Mouse (Mus musculus) forebrain, embryonic 12.5 days (tissue): ENCODE results near the gene Dnajb7. TPM values are rescaled to one million over a fixed set of nuclear protein-coding genes. Genes with fewer than 3 reads are reported as not detected.
A peak's percentile ranks its signal among the peaks of the same experiment; 100 is the strongest.
"Not testable (repeated sequence)": the region's sequence is repeated elsewhere in the genome, so short reads cannot be mapped to it uniquely, and the experiment has no call there.

ENCODE experiments used
- ATAC-seq: fragments of 200-750 bp; cut with Nextera tagmentation; 2 replicates; pipeline ENCODE4 v1.8.0; 2017; ENCODE audit warnings: moderate TSS enrichment; ENCODE audit not compliant: low FRiP score
- H3K27ac ChIP-seq: fragments of 300-500 bp; sonication (generic); 2 replicates; pipeline ENCODE4 v1.5.1; 2016; ENCODE audit warnings: mild to moderate bottlenecking
- H3K27me3 ChIP-seq: fragments of 300-500 bp; sonication (generic); 2 replicates; pipeline ENCODE4 v1.6.1; 2016; ENCODE audit warnings: mild to moderate bottlenecking
- H3K36me3 ChIP-seq: fragments of 300-500 bp; sonication (generic); replicated peaks from 2 replicates; pipeline ENCODE4 v1.6.1; 2016; ENCODE audit warnings: mild to moderate bottlenecking
- H3K4me1 ChIP-seq: fragments of 300-500 bp; sonication (generic); 2 replicates; pipeline ENCODE4 v1.6.1; 2016
- H3K4me2 ChIP-seq: fragments of 300-500 bp; sonication (generic); 2 replicates; pipeline ENCODE4 v1.6.1; 2016; ENCODE audit warnings: mild to moderate bottlenecking, moderate library complexity
- H3K4me3 ChIP-seq: fragments of 300-500 bp; sonication (generic); replicated peaks from 2 replicates; pipeline ENCODE4 v1.5.1; 2016; ENCODE audit warnings: mild to moderate bottlenecking
- H3K9ac ChIP-seq: fragments of 300-500 bp; sonication (generic); 2 replicates; pipeline ENCODE4 v1.6.1; 2016; ENCODE audit warnings: mild to moderate bottlenecking
- H3K9me3 ChIP-seq: fragments of 300-500 bp; sonication (generic); 2 replicates; pipeline ENCODE4 v1.6.1; 2016
- WGBS: fragments of 180-500 bp; shearing (Covaris S2); methylation state at CpG from one replicate; pipeline ENCODE4 v1.1.7; 2016; 5-methylcytosine and 5-hydroxymethylcytosine counted together
- polyA plus RNA-seq: library from polyadenylated mRNA; unstranded; fragments of >200 nt; fragmentation: Nextera tagmentation; extraction: Ambion mirVana; gene quantifications from 2 replicates; pipeline ENCODE4 v1.2.1, GENCODE M21; 2016

Gene Dnajb7
- 1.7 and 2.4 TPM in 2 replicates for polyA plus RNA-seq

- Histone ChIP-seq H3K27ac (no peak within 1 kb of the TSS), H3K4me3 (no peak within 1 kb of the TSS), H3K36me3 (no peaks in the 10 kb centered on the region), H3K9ac (no peak within 1 kb of the TSS), H3K27me3 (no peaks in the 10 kb centered on the region), H3K4me2 (no peak within 1 kb of the TSS), H3K4me1 (no peaks in the 10 kb centered on the region), H3K9me3 (no peaks in the 10 kb centered on the region)
- WGBS: 94% methylated on average over 1 of the region's 1 CpGs
- no peak for ATAC-seq
These were observed at the start of gene Dnajb7 for GRCm38 (mm10) chr15:81408199-81408598. Dnajb7 (minus strand) TSS chr15:81408299.

- Histone ChIP-seq H3K4me2 (no peak overlapping the region), H3K9ac (no peak overlapping the region), H3K36me3 (peaks cover 26% of the 10 kb centered on the region), H3K4me1 (no peaks in the 10 kb centered on the region), H3K27me3 (no peaks in the 10 kb centered on the region), H3K4me3 (no peak overlapping the region), H3K9me3 (no peaks in the 10 kb centered on the region), H3K27ac (peak overlapping the region; percentile 31; the same call in 1 of the 2 replicates)
- ATAC-seq: peak; percentile 39; the same call in 1 of the 2 replicates
- WGBS: 48% methylated on average over 3 of the region's 3 CpGs
These were observed 40.4 kb upstream of the Dnajb7 start for GRCm38 (mm10) chr15:81448463-81448862.

- no peak overlapping the region for H3K4me3 ChIP-seq
- no peaks in the 10 kb centered on the region for H3K27me3 ChIP-seq
- ATAC-seq: no peak
- peaks cover 11% of the 10 kb centered on the region; the same call in 1 of the 2 replicates for H3K36me3 ChIP-seq
- H3K4me2 ChIP-seq: no peak overlapping the region
- H3K9ac ChIP-seq: no peak overlapping the region
- H3K27ac ChIP-seq: no peak overlapping the region
- no peaks in the 10 kb centered on the region for H3K4me1 ChIP-seq
- no peaks in the 10 kb centered on the region for H3K9me3 ChIP-seq
These were observed 31.1 kb upstream of the Dnajb7 start for GRCm38 (mm10) chr15:81439236-81439635.

- H3K9me3 ChIP-seq: no peaks in the 10 kb centered on the region
- no peak overlapping the region for H3K9ac ChIP-seq
- no peak overlapping the region for H3K27ac ChIP-seq
- ATAC-seq: no peak
- H3K4me1 ChIP-seq: no peaks in the 10 kb centered on the region
- H3K36me3 ChIP-seq: peaks cover 11% of the 10 kb centered on the region; the same call in 1 of the 2 replicates
- H3K4me3 ChIP-seq: no peak overlapping the region
- 97% methylated on average over 1 of the region's 1 CpGs for WGBS
- no peaks in the 10 kb centered on the region for H3K27me3 ChIP-seq
- H3K4me2 ChIP-seq: no peak overlapping the region
These were observed 30.2 kb upstream of the Dnajb7 start for GRCm38 (mm10) chr15:81438345-81438744.

- no peaks in the 10 kb centered on the region for H3K4me1 ChIP-seq
- no peak overlapping the region for H3K4me2 ChIP-seq
- no peak for ATAC-seq
- no peaks in the 10 kb centered on the region for H3K9me3 ChIP-seq
- no peaks in the 10 kb centered on the region for H3K27me3 ChIP-seq
- no peak overlapping the region for H3K9ac ChIP-seq
- peaks cover 30% of the 10 kb centered on the region for H3K36me3 ChIP-seq
- no peak overlapping the region for H3K4me3 ChIP-seq
- 85% methylated on average over 1 of the region's 1 CpGs for WGBS
- H3K27ac ChIP-seq: no peak overlapping the region
These were observed 23.1 kb upstream of the Dnajb7 start for GRCm38 (mm10) chr15:81431195-81431594.

- 88% methylated on average over 2 of the region's 2 CpGs for WGBS
- Histone ChIP-seq H3K9me3 (no peaks in the 10 kb centered on the region), H3K27ac (no peak overlapping the region), H3K4me2 (no peak overlapping the region), H3K36me3 (peaks cover 27% of the 10 kb centered on the region), H3K4me1 (no peaks in the 10 kb centered on the region), H3K27me3 (no peaks in the 10 kb centered on the region), H3K9ac (no peak overlapping the region), H3K4me3 (no peak overlapping the region)
- no peak for ATAC-seq
These were observed 19.8 kb upstream of the Dnajb7 start for GRCm38 (mm10) chr15:81427947-81428346.

- ATAC-seq: no peak
- Histone ChIP-seq H3K27me3 (no peaks in the 10 kb centered on the region), H3K9me3 (no peaks in the 10 kb centered on the region), H3K36me3 (peaks cover 10% of the 10 kb centered on the region), H3K27ac (no peak overlapping the region), H3K9ac (no peak overlapping the region), H3K4me2 (no peak overlapping the region), H3K4me1 (no peaks in the 10 kb centered on the region), H3K4me3 (no peak overlapping the region)
- WGBS: 91% methylated on average over 3 of the region's 3 CpGs
These were observed 17.2 kb upstream of the Dnajb7 start for GRCm38 (mm10) chr15:81425311-81425710.

GRCm38 (mm10) chr15:81422156-81422681, 14.1 kb upstream of the Dnajb7 start:
- no peak overlapping the region for H3K4me3 ChIP-seq
- no peaks in the 10 kb centered on the region for H3K4me1 ChIP-seq
- H3K36me3 ChIP-seq: peaks cover under 1% of the 10 kb centered on the region; the same call in 1 of the 2 replicates
- H3K27ac ChIP-seq: no peak overlapping the region
- no peak overlapping the region for H3K4me2 ChIP-seq
- H3K9me3 ChIP-seq: no peaks in the 10 kb centered on the region
- no peak for ATAC-seq
- no peak overlapping the region for H3K9ac ChIP-seq
- no peaks in the 10 kb centered on the region for H3K27me3 ChIP-seq
- WGBS: 72% methylated on average over 7 of the region's 7 CpGs

- no peak overlapping the region for H3K4me3 ChIP-seq
- H3K9ac ChIP-seq: no peak overlapping the region
- H3K4me1 ChIP-seq: peaks cover 6% of the 10 kb centered on the region; the same call in 1 of the 2 replicates
- H3K27me3 ChIP-seq: no peaks in the 10 kb centered on the region
- ATAC-seq: no peak
- no peaks in the 10 kb centered on the region for H3K9me3 ChIP-seq
- H3K4me2 ChIP-seq: no peak overlapping the region
- 71% methylated on average over 1 of the region's 1 CpGs for WGBS
- no peak overlapping the region for H3K27ac ChIP-seq
- no peaks in the 10 kb centered on the region for H3K36me3 ChIP-seq
These were observed 13.4 kb upstream of the Dnajb7 start for GRCm38 (mm10) chr15:81421454-81421853.

- Histone ChIP-seq H3K9me3 (no peaks in the 10 kb centered on the region), H3K4me1 (peaks cover 6% of the 10 kb centered on the region; the same call in 1 of the 2 replicates), H3K4me2 (no peak overlapping the region), H3K27ac (no peak overlapping the region), H3K27me3 (no peaks in the 10 kb centered on the region), H3K9ac (no peak overlapping the region), H3K4me3 (no peak overlapping the region), H3K36me3 (no peaks in the 10 kb centered on the region)
- ATAC-seq: no peak
- over 99% methylated on average over 4 of the region's 4 CpGs for WGBS
These were observed 10.0 kb upstream of the Dnajb7 start for GRCm38 (mm10) chr15:81418065-81418464.

GRCm38 (mm10) chr15:81416763-81417310, 8.7 kb upstream of the Dnajb7 start:
- 6% methylated on average over 22 of the region's 22 CpGs for WGBS
- Histone ChIP-seq H3K4me3 (peak overlapping the region; percentile 24), H3K4me2 (peak overlapping the region; percentile 50), H3K9ac (peak overlapping the region; percentile 12; the same call in 1 of the 2 replicates)
- H3K9me3 ChIP-seq, H3K4me1 ChIP-seq, H3K36me3 ChIP-seq, H3K27me3 ChIP-seq, H3K27ac ChIP-seq: not testable (repeated sequence)
- ATAC-seq: peak; percentile 61; the same call in 1 of the 2 replicates

- Histone ChIP-seq H3K9me3 (no peaks in the 10 kb centered on the region), H3K4me3 (no peak overlapping the region), H3K4me2 (no peak overlapping the region), H3K9ac (no peak overlapping the region), H3K36me3 (no peaks in the 10 kb centered on the region), H3K4me1 (peaks cover 8% of the 10 kb centered on the region), H3K27ac (no peak overlapping the region), H3K27me3 (no peaks in the 10 kb centered on the region)
- 88% methylated on average over 3 of the region's 3 CpGs for WGBS
- ATAC-seq: no peak
These were observed 3.1 kb downstream of the Dnajb7 start for GRCm38 (mm10) chr15:81405008-81405407.
